16 mouse cellular contexts compared by ENCODE assay signal in the genomic region with DNA sequence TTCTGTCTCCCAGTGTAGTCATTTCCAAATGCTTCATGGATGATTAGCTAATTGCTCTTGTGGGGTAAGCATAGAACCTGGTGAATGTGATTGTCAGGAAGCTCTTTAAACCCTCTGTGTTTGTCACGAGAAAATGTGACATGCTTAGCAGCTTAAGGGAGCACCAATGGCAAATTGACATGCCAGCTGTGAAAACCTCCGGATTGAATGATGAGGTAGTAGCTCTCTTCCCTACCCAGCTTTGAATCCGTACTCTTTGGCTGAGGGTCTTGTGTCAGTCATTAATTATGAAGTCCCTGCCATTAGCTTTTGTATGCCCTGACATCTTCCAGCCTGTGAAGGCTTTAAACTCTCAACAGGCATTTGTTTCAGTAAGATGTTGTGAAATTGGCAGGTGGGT.
DNase-seq lines count a peak whose midpoint lies in the region; ATAC-seq and TF ChIP-seq lines count a peak whose summit lies in the region.
"Had no signal": no experiment of that assay in that cellular context is flagged by ENCODE, and none has a peak within 500 bp of the region (broad histone marks: within the 10 kb centered on the region; RNA-seq: fewer than 3 reads in every experiment).

No protein-coding gene starts in this region.

- H3K4me3 ChIP-seq in hindbrain, embryonic 12.5 days, result no peak overlapping the region
- H3K4me3 ChIP-seq in hindbrain, embryonic 13.5 days, result no peak overlapping the region
- H3K4me3 ChIP-seq in hindbrain, embryonic 15.5 days, result no peak overlapping the region
- no peak overlapping the region for H3K4me3 ChIP-seq in neural tube, embryonic 11.5 days (ENCODE audit: low read depth, low read length)
- no peak overlapping the region for H3K4me3 ChIP-seq in liver, postnatal 0 days (ENCODE audit: low read depth, low read length)
- H3K4me3 ChIP-seq: gastrocnemius, adult 2 months; heart, embryonic 12.5 days; liver, embryonic 13.5 days had no signal

- no peak overlapping the region for H3K9ac ChIP-seq in hindbrain, embryonic 12.5 days
- H3K9ac ChIP-seq in hindbrain, embryonic 13.5 days, result no peak overlapping the region
- H3K9ac ChIP-seq in hindbrain, embryonic 15.5 days, result no peak overlapping the region
- no peak overlapping the region for H3K9ac ChIP-seq in neural tube, embryonic 11.5 days (ENCODE audit: low read length)
- H3K9ac ChIP-seq in liver, postnatal 0 days (replicated peaks), result no peak overlapping the region
- H3K9ac ChIP-seq: heart, embryonic 12.5 days; liver, embryonic 13.5 days had no signal

- intact Hi-C loops in heart, postnatal 10 days (cut with DNase I), result no loop called here

- H3K27ac ChIP-seq in hindbrain, embryonic 12.5 days, result no peak overlapping the region
- no peak overlapping the region for H3K27ac ChIP-seq in hindbrain, embryonic 13.5 days
- no peak overlapping the region for H3K27ac ChIP-seq in hindbrain, embryonic 15.5 days (replicated peaks)
- no peak overlapping the region for H3K27ac ChIP-seq in neural tube, embryonic 11.5 days (ENCODE audit: low read depth, low read length)
- no peak overlapping the region for H3K27ac ChIP-seq in liver, postnatal 0 days (ENCODE audit: low read depth)
- H3K27ac ChIP-seq: gastrocnemius, adult 2 months; liver, embryonic 13.5 days had no signal

- H3K4me2 ChIP-seq in hindbrain, embryonic 12.5 days (replicated peaks), result no peak overlapping the region
- H3K4me2 ChIP-seq in hindbrain, embryonic 13.5 days, result no peak overlapping the region
- no peak overlapping the region for H3K4me2 ChIP-seq in hindbrain, embryonic 15.5 days
- H3K4me2 ChIP-seq in neural tube, embryonic 11.5 days (ENCODE audit: low read depth), result no peak overlapping the region
- no peak overlapping the region for H3K4me2 ChIP-seq in liver, postnatal 0 days (ENCODE audit: low read depth, low read length)
- H3K4me2 ChIP-seq: heart, embryonic 12.5 days; liver, embryonic 13.5 days had no signal

- peak; percentile 9 for DNase-seq in embryo, embryonic 9.5 days (ENCODE audit: extremely low spot score)
- DNase-seq in neural tube, embryonic 11.5 days (ENCODE audit: low spot score), result no peak
- DNase-seq in heart, postnatal 10 days, result no peak
- no peak for DNase-seq in liver, postnatal 0 days
- DNase-seq: gastrocnemius, adult 2 months; heart, postnatal 36 days; kidney, postnatal 10 days; layer of hippocampus, adult 9-11 months; liver, embryonic 13.5 days; thymus, postnatal 25 days had no signal

- H3K27me3 ChIP-seq in hindbrain, embryonic 12.5 days, result no peaks in the 10 kb centered on the region
- no peaks in the 10 kb centered on the region for H3K27me3 ChIP-seq in hindbrain, embryonic 13.5 days
- H3K27me3 ChIP-seq in hindbrain, embryonic 15.5 days, result no peaks in the 10 kb centered on the region
- H3K27me3 ChIP-seq in neural tube, embryonic 11.5 days (ENCODE audit: control insufficient read depth, insufficient read depth, low read length), result no peaks in the 10 kb centered on the region
- no peaks in the 10 kb centered on the region for H3K27me3 ChIP-seq in liver, postnatal 0 days (ENCODE audit: insufficient read depth, low read length)
- H3K27me3 ChIP-seq: CH12.LX; heart, embryonic 12.5 days; liver, embryonic 13.5 days had no signal

- TF ChIP-seq CTCF in liver, postnatal 0 days (IDR thresholded peaks at IDR 0.05; ENCODE audit: low read depth), result no peak

- WGBS in hindbrain, embryonic 12.5 days, result 19% methylated on average over 3 of the region's 3 CpGs
- WGBS in hindbrain, embryonic 13.5 days, result 20% methylated on average over 3 of the region's 3 CpGs
- 26% methylated on average over 3 of the region's 3 CpGs for WGBS in hindbrain, embryonic 15.5 days
- WGBS in neural tube, embryonic 11.5 days, result 14% methylated on average over 3 of the region's 3 CpGs
- 48% methylated on average over 3 of the region's 3 CpGs for WGBS in liver, postnatal 0 days (ENCODE audit: insufficient replicate concordance)

- no peaks in the 10 kb centered on the region for H3K36me3 ChIP-seq in hindbrain, embryonic 12.5 days
- H3K36me3 ChIP-seq in hindbrain, embryonic 13.5 days, result no peaks in the 10 kb centered on the region
- H3K36me3 ChIP-seq in hindbrain, embryonic 15.5 days, result no peaks in the 10 kb centered on the region
- no peaks in the 10 kb centered on the region for H3K36me3 ChIP-seq in neural tube, embryonic 11.5 days (ENCODE audit: control insufficient read depth, insufficient read depth, low read length)
- no peaks in the 10 kb centered on the region for H3K36me3 ChIP-seq in liver, postnatal 0 days (replicated peaks; ENCODE audit: insufficient read depth, low read length)
- H3K36me3 ChIP-seq: heart, embryonic 12.5 days; liver, embryonic 13.5 days had no signal

- no peaks in the 10 kb centered on the region for H3K9me3 ChIP-seq in hindbrain, embryonic 12.5 days (replicated peaks)
- H3K9me3 ChIP-seq in hindbrain, embryonic 13.5 days, result no peaks in the 10 kb centered on the region
- H3K9me3 ChIP-seq in hindbrain, embryonic 15.5 days, result no peaks in the 10 kb centered on the region
- H3K9me3 ChIP-seq in neural tube, embryonic 11.5 days (ENCODE audit: control insufficient read depth, low read length), result no peaks in the 10 kb centered on the region
- no peaks in the 10 kb centered on the region for H3K9me3 ChIP-seq in liver, postnatal 0 days (ENCODE audit: low read length)
- H3K9me3 ChIP-seq: heart, embryonic 12.5 days; liver, embryonic 13.5 days had no signal

- 0 out of 2 replicates have a peak, but pooled peaks have one; percentile 26 for ATAC-seq in hindbrain, embryonic 12.5 days (ENCODE audit: low FRiP score)
- no peak for ATAC-seq in hindbrain, embryonic 13.5 days (ENCODE audit: low FRiP score)
- ATAC-seq in hindbrain, embryonic 15.5 days (ENCODE audit: low FRiP score, low read depth), result peak; percentile 63; the same call in 1 of the 2 replicates
- peak; percentile 58; the same call in 1 of the 2 replicates for ATAC-seq in neural tube, embryonic 11.5 days (ENCODE audit: insufficient read depth, low FRiP score, low TSS enrichment)
- no peak for ATAC-seq in liver, postnatal 0 days
- ATAC-seq: intestine, postnatal 0 days had no signal

- no peak for TF ChIP-seq EP300 in liver, postnatal 0 days (IDR thresholded peaks at IDR 0.05; ENCODE audit: low read depth)

- no peaks in the 10 kb centered on the region; the same call in 1 of the 2 replicates for H3K4me1 ChIP-seq in hindbrain, embryonic 12.5 days
- H3K4me1 ChIP-seq in hindbrain, embryonic 13.5 days (replicated peaks), result no peaks in the 10 kb centered on the region
- H3K4me1 ChIP-seq in hindbrain, embryonic 15.5 days (replicated peaks), result no peaks in the 10 kb centered on the region
- H3K4me1 ChIP-seq in neural tube, embryonic 11.5 days (ENCODE audit: control insufficient read depth, insufficient read depth, low read length), result no peaks in the 10 kb centered on the region
- H3K4me1 ChIP-seq in liver, postnatal 0 days (ENCODE audit: insufficient read depth), result no peaks in the 10 kb centered on the region
- H3K4me1 ChIP-seq: heart, embryonic 12.5 days; liver, embryonic 13.5 days had no signal

Comparison
In these comparisons a context has a peak if more than half of its experiments do, and no peak if none do; other contexts are left out.
1. ATAC-seq: peak in hindbrain, embryonic 12.5 days (single experiment), hindbrain, embryonic 15.5 days (single experiment) and neural tube, embryonic 11.5 days (single experiment); none in hindbrain, embryonic 13.5 days (single experiment) and liver, postnatal 0 days (single experiment).